20 mouse cellular contexts compared by ENCODE assay signal in genomic region chr5:121878703-121879102, GRCm38 (mm10). TPM values are rescaled to one million over a fixed set of nuclear protein-coding genes. Genes with fewer than 3 reads are reported as not detected.
A peak's percentile ranks its signal among the peaks of the same experiment; 100 is the strongest.
DNase-seq lines count a peak whose midpoint lies in the region; ATAC-seq and TF ChIP-seq lines count a peak whose summit lies in the region.
"Had no signal": no experiment of that assay in that cellular context is flagged by ENCODE, and none has a peak within 500 bp of the region (broad histone marks: within the 10 kb centered on the region; RNA-seq: fewer than 3 reads in every experiment).

No protein-coding gene starts in this region.

- H3K4me3 ChIP-seq in heart, embryonic 11.5 days (ENCODE audit: low read depth, low read length) = no peak overlapping the region
- H3K4me3 ChIP-seq in lung, embryonic 14.5 days (ENCODE audit: low read depth, low read length) = no peak overlapping the region
- peak overlapping the region; percentile 26; the same call in 1 of the 2 replicates for H3K4me3 ChIP-seq in E14TG2a.4 (replicated peaks; ENCODE audit: low read length)
- H3K4me3 ChIP-seq: erythroblast, embryonic 14.5 days; forebrain, embryonic 13.5 days; heart, embryonic 15.5 days; liver, embryonic 15.5 days; lung, embryonic 15.5 days; midbrain, embryonic 12.5 days; neural tube, embryonic 15.5 days had no signal

- H3K9me3 ChIP-seq in heart, embryonic 11.5 days (replicated peaks; ENCODE audit: control insufficient read depth, low read length) = no peaks in the 10 kb centered on the region
- no peaks in the 10 kb centered on the region for H3K9me3 ChIP-seq in lung, embryonic 14.5 days (ENCODE audit: low read depth, low read length)
- no peaks in the 10 kb centered on the region for H3K9me3 ChIP-seq in E14TG2a.4 (ENCODE audit: low read length)
- H3K9me3 ChIP-seq: forebrain, embryonic 13.5 days; heart, embryonic 15.5 days; liver, embryonic 15.5 days; lung, embryonic 15.5 days; midbrain, embryonic 12.5 days; neural tube, embryonic 15.5 days had no signal

- peak; percentile 58 for DNase-seq in cerebellum, postnatal 14 days
- DNase-seq in cerebellum, adult 8-10 months = no peak
- peak; percentile 50 to 62 for DNase-seq in heart, postnatal 10 days
- DNase-seq in lung, embryonic 14.5 days = peak; percentile 25
- no peak for DNase-seq in lung, postnatal 10 days
- no peak for DNase-seq in left cerebral cortex, postnatal 14 days (ENCODE audit: low spot score in 2 of 2)
- DNase-seq: cerebellum, adult 9-10 months; layer of hippocampus, postnatal 36 days; right cerebral cortex, adult 18-20 months had no signal

- no peak overlapping the region for H3K27ac ChIP-seq in heart, embryonic 11.5 days (ENCODE audit: low read depth, low read length)
- no peak overlapping the region for H3K27ac ChIP-seq in lung, embryonic 14.5 days (ENCODE audit: low read depth)
- H3K27ac ChIP-seq: forebrain, embryonic 13.5 days; heart, embryonic 15.5 days; hindbrain, embryonic 14.5 days; kidney, postnatal 0 days; liver, embryonic 15.5 days; lung, embryonic 15.5 days; midbrain, embryonic 12.5 days; neural tube, embryonic 15.5 days had no signal

- no peak for ATAC-seq in heart, embryonic 11.5 days (replicated peaks; ENCODE audit: insufficient number of reproducible peaks, low FRiP score, low TSS enrichment)
- ATAC-seq in lung, embryonic 14.5 days (ENCODE audit: insufficient read depth) = no peak
- ATAC-seq: forebrain, embryonic 13.5 days had no signal

- H3K27me3 ChIP-seq in heart, embryonic 11.5 days (ENCODE audit: control insufficient read depth, insufficient read depth, low read length) = peaks cover 4% of the 10 kb centered on the region; the same call in 1 of the 2 replicates
- H3K27me3 ChIP-seq in lung, embryonic 14.5 days (ENCODE audit: insufficient read depth, low read length) = no peaks in the 10 kb centered on the region
- peaks cover 11% of the 10 kb centered on the region for H3K27me3 ChIP-seq in E14TG2a.4 (ENCODE audit: insufficient read depth, low read length)
- H3K27me3 ChIP-seq: heart, embryonic 15.5 days; liver, embryonic 15.5 days; lung, embryonic 15.5 days; neural tube, embryonic 15.5 days had no signal

- no peak for TF ChIP-seq CTCF in lung, embryonic 14.5 days (IDR thresholded peaks at IDR 0.05; ENCODE audit: low read depth)
- no peak for TF ChIP-seq CTCF in E14TG2a.4 (conservative IDR thresholded peaks at IDR 0.05; ENCODE audit: low read length)

- no peaks in the 10 kb centered on the region for H3K36me3 ChIP-seq in heart, embryonic 11.5 days (ENCODE audit: control insufficient read depth, insufficient read depth, low read length)
- no peaks in the 10 kb centered on the region for H3K36me3 ChIP-seq in lung, embryonic 14.5 days (ENCODE audit: insufficient read depth)
- H3K36me3 ChIP-seq in E14TG2a.4 (ENCODE audit: insufficient read depth, low read length) = no peaks in the 10 kb centered on the region
- H3K36me3 ChIP-seq: heart, embryonic 15.5 days; liver, embryonic 15.5 days; lung, embryonic 15.5 days had no signal

- 83% methylated on average over 17 of the region's 17 CpGs for WGBS in heart, embryonic 11.5 days (ENCODE audit: insufficient replicate concordance)
- 79% methylated on average over 17 of the region's 17 CpGs for WGBS in lung, embryonic 14.5 days

- intact Hi-C loops in heart, postnatal 10 days (cut with DNase I) = no loop called here
- intact Hi-C loops in left cerebral cortex, postnatal 14 days (cut with DNase I) = no loop called here

- peaks cover 3% of the 10 kb centered on the region; the same call in 1 of the 2 replicates for H3K4me1 ChIP-seq in heart, embryonic 11.5 days (ENCODE audit: control insufficient read depth, insufficient read depth, low read length)
- H3K4me1 ChIP-seq in lung, embryonic 14.5 days (ENCODE audit: insufficient read depth) = no peaks in the 10 kb centered on the region
- peaks cover 54% of the 10 kb centered on the region for H3K4me1 ChIP-seq in E14TG2a.4 (replicated peaks; ENCODE audit: low read depth, low read length)
- H3K4me1 ChIP-seq: heart, embryonic 15.5 days; lung, embryonic 15.5 days; midbrain, embryonic 12.5 days had no signal

- no peak overlapping the region for H3K9ac ChIP-seq in heart, embryonic 11.5 days (ENCODE audit: low read depth, low read length)
- no peak overlapping the region for H3K9ac ChIP-seq in lung, embryonic 14.5 days
- H3K9ac ChIP-seq: forebrain, embryonic 13.5 days; heart, embryonic 15.5 days; hindbrain, embryonic 14.5 days; liver, embryonic 15.5 days; lung, embryonic 15.5 days; midbrain, embryonic 12.5 days; neural tube, embryonic 15.5 days had no signal

- H3K4me2 ChIP-seq in heart, embryonic 11.5 days = no peak overlapping the region
- no peak overlapping the region for H3K4me2 ChIP-seq in lung, embryonic 14.5 days
- H3K4me2 ChIP-seq: forebrain, embryonic 13.5 days; heart, embryonic 15.5 days; hindbrain, embryonic 14.5 days; liver, embryonic 15.5 days; lung, embryonic 15.5 days; midbrain, embryonic 12.5 days; neural tube, embryonic 15.5 days had no signal

RNA-seq across cellular contexts. Expression of gene Pheta1, which starts 29.9 kb away (rescaled TPM):
- 10 to 100 TPM; 13.3 to 15.2 TPM for total RNA-seq in heart, postnatal 10 days (2021)
- 10.6 and 11.8 TPM in 2 replicates for polyA plus RNA-seq in heart, embryonic 11.5 days (2014; fragmentation: Nextera tagmentation; extraction: Ambion mirVana)
- polyA plus RNA-seq in lung, embryonic 14.5 days (2014; fragmentation: Nextera tagmentation; extraction: Ambion mirVana) = 22.2 TPM in 2 replicates
- total RNA-seq in left cerebral cortex, postnatal 14 days (2021) = 10 to 100 TPM; 10.3 to 12.6 TPM

RNA-seq across cellular contexts. Expression of gene Sh2b3, which starts 41.3 kb away (rescaled TPM):
- total RNA-seq in heart, postnatal 10 days (2021) = 10 to 100 TPM; 38.2 to 38.7 TPM
- polyA plus RNA-seq in heart, embryonic 11.5 days (2014; fragmentation: Nextera tagmentation; extraction: Ambion mirVana) = 16.8 and 17.2 TPM in 2 replicates
- 24.2 and 26.4 TPM in 2 replicates for polyA plus RNA-seq in lung, embryonic 14.5 days (2014; fragmentation: Nextera tagmentation; extraction: Ambion mirVana)
- 10 to 100 TPM; 20.3 to 20.4 TPM for total RNA-seq in left cerebral cortex, postnatal 14 days (2021)

Comparison
In these comparisons a context has a peak if more than half of its experiments do, and no peak if none do; other contexts are left out.
1. DNase-seq: peak in cerebellum, postnatal 14 days (2 of 2), heart, postnatal 10 days (2 of 2) and lung, embryonic 14.5 days (single experiment); none in cerebellum, adult 8-10 months (single experiment), lung, postnatal 10 days (single experiment) and left cerebral cortex, postnatal 14 days (0 of 2).